Mouse (Mus musculus): Measurements from ENCODE around the gene Adm2.

Gene Adm2

GRCm38 (mm10) chr15:89353837-89354236 lies 31.3 kb downstream of the Adm2 start:
- Histone ChIP-seq H3K9me3 (ENCODE audit: low read length) (no peaks in the 10 kb centered on the region), H3K27me3 (ENCODE audit: insufficient read depth, low read length) (no peaks in the 10 kb centered on the region), H3K4me3 (replicated peaks; ENCODE audit: low read length) (peak overlapping the region; percentile 98; the same call in 1 of the 2 replicates), H3K36me3 (ENCODE audit: insufficient read depth, low read length) (peaks cover 67% of the 10 kb centered on the region), H3K4me1 (replicated peaks; ENCODE audit: low read depth, low read length) (peaks cover 64% of the 10 kb centered on the region)
- TF ChIP-seq CTCF (conservative IDR thresholded peaks at IDR 0.05; ENCODE audit: low read length) (no peak), POU5F1 (IDR thresholded peaks at IDR 0.05; ENCODE audit: borderline replicate concordance, low read length) (no peak), NANOG (IDR thresholded peaks at IDR 0.05; ENCODE audit: borderline replicate concordance, low read length) (no peak)

GRCm38 (mm10) chr15:89354455-89354854 lies 31.9 kb downstream of the Adm2 start:
- peaks cover 70% of the 10 kb centered on the region for H3K4me1 ChIP-seq (replicated peaks; ENCODE audit: low read depth, low read length)
- no peaks in the 10 kb centered on the region for H3K9me3 ChIP-seq (ENCODE audit: low read length)
- no peaks in the 10 kb centered on the region for H3K27me3 ChIP-seq (ENCODE audit: insufficient read depth, low read length)
- H3K36me3 ChIP-seq (ENCODE audit: insufficient read depth, low read length): peaks cover 73% of the 10 kb centered on the region
- peak overlapping the region; percentile 98 for H3K4me3 ChIP-seq (replicated peaks; ENCODE audit: low read length)
- no peak for TF ChIP-seq CTCF (conservative IDR thresholded peaks at IDR 0.05; ENCODE audit: low read length)
- no peak for TF ChIP-seq POU5F1 (IDR thresholded peaks at IDR 0.05; ENCODE audit: borderline replicate concordance, low read length)
- TF ChIP-seq NANOG (IDR thresholded peaks at IDR 0.05; ENCODE audit: borderline replicate concordance, low read length): no peak

GRCm38 (mm10) chr15:89355241-89356187 lies 33.0 kb downstream of the Adm2 start, which contains the start of the genes Lmf2 and Ncaph2:
Gene Lmf2, minus strand, starts transcription at chr15:89355659.
Gene Ncaph2, plus strand, starts transcription at chr15:89355719.
- peaks cover 74% of the 10 kb centered on the region for H3K36me3 ChIP-seq (ENCODE audit: insufficient read depth, low read length)
- no peak for TF ChIP-seq CTCF (conservative IDR thresholded peaks at IDR 0.05; ENCODE audit: low read length)
- no peak for TF ChIP-seq POU5F1 (IDR thresholded peaks at IDR 0.05; ENCODE audit: borderline replicate concordance, low read length)
- no peak for TF ChIP-seq NANOG (IDR thresholded peaks at IDR 0.05; ENCODE audit: borderline replicate concordance, low read length)
- H3K4me3 ChIP-seq (replicated peaks; ENCODE audit: low read length): peak within 1 kb of the TSS; percentile 98
- H3K4me1 ChIP-seq (replicated peaks; ENCODE audit: low read depth, low read length): peaks cover 81% of the 10 kb centered on the region
- H3K9me3 ChIP-seq (ENCODE audit: low read length): no peaks in the 10 kb centered on the region
- H3K27me3 ChIP-seq (ENCODE audit: insufficient read depth, low read length): no peaks in the 10 kb centered on the region

GRCm38 (mm10) chr15:89356372-89356771 lies 33.9 kb downstream of the Adm2 start:
- Histone ChIP-seq H3K9me3 (ENCODE audit: low read length) (no peaks in the 10 kb centered on the region), H3K4me3 (replicated peaks; ENCODE audit: low read length) (peak overlapping the region; percentile 98), H3K4me1 (replicated peaks; ENCODE audit: low read depth, low read length) (peaks cover 82% of the 10 kb centered on the region), H3K27me3 (ENCODE audit: insufficient read depth, low read length) (no peaks in the 10 kb centered on the region), H3K36me3 (ENCODE audit: insufficient read depth, low read length) (peaks cover 74% of the 10 kb centered on the region)
- no peak for TF ChIP-seq NANOG (IDR thresholded peaks at IDR 0.05; ENCODE audit: borderline replicate concordance, low read length)
- TF ChIP-seq CTCF (conservative IDR thresholded peaks at IDR 0.05; ENCODE audit: low read length): no peak
- no peak for TF ChIP-seq POU5F1 (IDR thresholded peaks at IDR 0.05; ENCODE audit: borderline replicate concordance, low read length)

DNA sequence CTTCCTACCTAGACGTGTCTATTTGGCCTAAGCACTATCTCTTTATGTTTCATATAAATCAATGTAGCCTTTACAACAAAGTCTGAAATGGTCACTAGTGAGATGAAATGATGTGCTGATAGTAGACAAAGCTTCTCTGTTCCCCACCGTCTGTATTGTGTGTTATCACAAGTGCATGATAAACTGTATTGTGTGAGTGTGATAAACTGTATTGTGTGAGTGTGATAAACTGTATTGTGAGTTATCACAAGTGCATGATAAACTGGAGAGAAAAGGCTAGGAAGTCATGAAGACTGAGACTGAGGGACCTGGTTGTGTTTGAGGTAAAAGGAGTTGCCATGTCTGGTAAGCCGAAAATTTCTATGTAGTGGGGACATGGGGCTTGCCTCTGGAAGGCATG lies 36.3 kb downstream of the Adm2 start:
- Histone ChIP-seq H3K27me3 (ENCODE audit: insufficient read depth, low read length) (no peaks in the 10 kb centered on the region), H3K9me3 (ENCODE audit: low read length) (no peaks in the 10 kb centered on the region), H3K4me3 (replicated peaks; ENCODE audit: low read length) (no peak overlapping the region), H3K4me1 (replicated peaks; ENCODE audit: low read depth, low read length) (peaks cover 69% of the 10 kb centered on the region), H3K36me3 (ENCODE audit: insufficient read depth, low read length) (peaks cover 74% of the 10 kb centered on the region)
- TF ChIP-seq CTCF (conservative IDR thresholded peaks at IDR 0.05; ENCODE audit: low read length): no peak
- no peak for TF ChIP-seq NANOG (IDR thresholded peaks at IDR 0.05; ENCODE audit: borderline replicate concordance, low read length)
- no peak for TF ChIP-seq POU5F1 (IDR thresholded peaks at IDR 0.05; ENCODE audit: borderline replicate concordance, low read length)

DNA sequence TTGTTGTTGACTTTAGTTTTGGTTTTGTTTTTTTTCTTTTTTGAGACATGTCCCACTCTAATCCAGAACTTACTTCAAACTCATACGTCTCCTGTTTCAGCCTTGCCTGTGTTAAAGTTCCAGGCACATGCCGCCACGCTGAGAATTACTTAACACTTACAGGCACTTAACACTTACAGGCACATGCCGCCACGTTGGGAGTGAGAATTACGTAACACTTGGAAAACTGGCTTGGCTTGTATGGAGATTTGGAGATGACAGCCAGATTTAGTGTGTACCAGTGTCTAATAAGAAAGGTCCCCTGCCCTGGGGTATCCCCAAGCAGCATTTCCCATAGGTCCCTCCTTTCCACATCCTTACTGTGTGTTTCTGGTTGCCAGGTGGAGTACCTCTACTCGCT lies 40.5 kb downstream of the Adm2 start:
- Histone ChIP-seq H3K36me3 (ENCODE audit: insufficient read depth, low read length) (peaks cover 100% of the 10 kb centered on the region), H3K27me3 (ENCODE audit: insufficient read depth, low read length) (no peaks in the 10 kb centered on the region), H3K9me3 (ENCODE audit: low read length) (no peaks in the 10 kb centered on the region), H3K4me1 (replicated peaks; ENCODE audit: low read depth, low read length) (peaks cover 49% of the 10 kb centered on the region), H3K4me3 (replicated peaks; ENCODE audit: low read length) (no peak overlapping the region)
- TF ChIP-seq CTCF (conservative IDR thresholded peaks at IDR 0.05; ENCODE audit: low read length) (no peak), NANOG (IDR thresholded peaks at IDR 0.05; ENCODE audit: borderline replicate concordance, low read length) (no peak), POU5F1 (IDR thresholded peaks at IDR 0.05; ENCODE audit: borderline replicate concordance, low read length) (no peak)

DNA sequence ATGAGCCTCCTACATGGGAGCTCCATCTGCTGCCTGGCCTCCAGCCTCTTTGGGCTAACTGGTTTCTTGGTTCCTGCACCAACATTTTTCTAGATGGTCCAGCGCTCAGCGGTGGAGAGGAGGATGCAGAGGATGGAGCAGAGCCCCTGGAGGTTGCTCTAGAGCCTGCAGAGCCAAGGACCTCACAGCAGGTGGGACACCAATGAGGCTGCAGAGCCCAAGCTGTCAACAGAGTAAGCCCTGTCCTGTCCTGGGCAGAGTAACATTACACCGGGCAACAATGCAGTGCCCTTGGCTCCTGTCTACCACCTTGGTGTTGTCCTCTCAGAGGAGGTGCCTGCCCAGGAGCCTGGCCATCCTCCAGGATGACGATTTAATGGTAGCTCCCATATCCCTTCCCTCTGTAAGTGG lies 42.6 kb downstream of the Adm2 start:
- peaks cover 100% of the 10 kb centered on the region for H3K36me3 ChIP-seq (ENCODE audit: insufficient read depth, low read length)
- no peaks in the 10 kb centered on the region for H3K27me3 ChIP-seq (ENCODE audit: insufficient read depth, low read length)
- H3K9me3 ChIP-seq (ENCODE audit: low read length): no peaks in the 10 kb centered on the region
- H3K4me1 ChIP-seq (replicated peaks; ENCODE audit: low read depth, low read length): peaks cover 48% of the 10 kb centered on the region
- H3K4me3 ChIP-seq (replicated peaks; ENCODE audit: low read length): no peak overlapping the region
- TF ChIP-seq POU5F1 (IDR thresholded peaks at IDR 0.05; ENCODE audit: borderline replicate concordance, low read length): no peak
- TF ChIP-seq NANOG (IDR thresholded peaks at IDR 0.05; ENCODE audit: borderline replicate concordance, low read length): no peak
- no peak for TF ChIP-seq CTCF (conservative IDR thresholded peaks at IDR 0.05; ENCODE audit: low read length)

GRCm38 (mm10) chr15:89372068-89372467 lies 49.5 kb downstream of the Adm2 start:
- no peak for TF ChIP-seq NANOG (IDR thresholded peaks at IDR 0.05; ENCODE audit: borderline replicate concordance, low read length)
- TF ChIP-seq CTCF (conservative IDR thresholded peaks at IDR 0.05; ENCODE audit: low read length): no peak
- no peak for TF ChIP-seq POU5F1 (IDR thresholded peaks at IDR 0.05; ENCODE audit: borderline replicate concordance, low read length)
- no peaks in the 10 kb centered on the region for H3K9me3 ChIP-seq (ENCODE audit: low read length)
- peaks cover 62% of the 10 kb centered on the region for H3K36me3 ChIP-seq (ENCODE audit: insufficient read depth, low read length)
- peak overlapping the region; percentile 88 for H3K4me3 ChIP-seq (replicated peaks; ENCODE audit: low read length)
- peaks cover 77% of the 10 kb centered on the region for H3K4me1 ChIP-seq (replicated peaks; ENCODE audit: low read depth, low read length)
- peaks cover 8% of the 10 kb centered on the region for H3K27me3 ChIP-seq (ENCODE audit: insufficient read depth, low read length)

All from E14TG2a.4 (cell line).